Mouse (Mus musculus) cerebral cortex, adult 2 months (tissue): ENCODE measurements around the gene Tpcn2.

ENCODE experiments used
- WGBS: fragments of 180-500 bp; shearing (Covaris S2); methylation state at CpG from one replicate; pipeline ENCODE4 v1.1.7; 2018; 5-methylcytosine and 5-hydroxymethylcytosine counted together

Gene Tpcn2

GRCm38 (mm10) chr7:145198223-145198714, 85.5 kb downstream of the Tpcn2 start:
- 23% methylated on average over 4 of the region's 4 CpGs for WGBS

- WGBS = 46% methylated on average over 3 of the region's 3 CpGs
These were observed 86.1 kb downstream of the Tpcn2 start for GRCm38 (mm10) chr7:145197711-145198110.

GRCm38 (mm10) chr7:145197042-145197441, 86.8 kb downstream of the Tpcn2 start:
- WGBS = 50% methylated on average over 3 of the region's 3 CpGs

GRCm38 (mm10) chr7:145196340-145196739, 87.5 kb downstream of the Tpcn2 start:
- WGBS = 71% methylated on average over 6 of the region's 6 CpGs

GRCm38 (mm10) chr7:145195186-145195927, 88.5 kb downstream of the Tpcn2 start:
- WGBS = 47% methylated on average over 5 of the region's 5 CpGs

GRCm38 (mm10) chr7:145194455-145195161, 89.2 kb downstream of the Tpcn2 start:
- WGBS = 55% methylated on average over 3 of the region's 3 CpGs

- WGBS = 82% methylated on average over 6 of the region's 6 CpGs
These were observed 91.0 kb downstream of the Tpcn2 start for GRCm38 (mm10) chr7:145192836-145193235.

GRCm38 (mm10) chr7:145189342-145189741, 94.5 kb downstream of the Tpcn2 start:
- WGBS = 87% methylated on average over 8 of the region's 8 CpGs

GRCm38 (mm10) chr7:145187802-145188201, 96.0 kb downstream of the Tpcn2 start:
- WGBS = 68% methylated on average over 3 of the region's 3 CpGs

GRCm38 (mm10) chr7:145182388-145182787, 101.4 kb downstream of the Tpcn2 start:
- WGBS = 64% methylated on average over 4 of the region's 4 CpGs

- 61% methylated on average over 11 of the region's 11 CpGs for WGBS
These were observed 102.3 kb downstream of the Tpcn2 start for GRCm38 (mm10) chr7:145181376-145182034.

GRCm38 (mm10) chr7:145179691-145180091, 104.1 kb downstream of the Tpcn2 start:
- WGBS = 77% methylated on average over 5 of the region's 5 CpGs

GRCm38 (mm10) chr7:145176750-145177589, 106.8 kb downstream of the Tpcn2 start:
- WGBS = 67% methylated on average over 15 of the region's 15 CpGs

- 72% methylated on average over 15 of the region's 15 CpGs for WGBS
These were observed 110.2 kb downstream of the Tpcn2 start for GRCm38 (mm10) chr7:145173563-145173962.

- 40% methylated on average over 12 of the region's 12 CpGs for WGBS
These were observed 110.7 kb downstream of the Tpcn2 start for GRCm38 (mm10) chr7:145173116-145173515.

GRCm38 (mm10) chr7:145169703-145170102, 114.1 kb downstream of the Tpcn2 start:
- 39% methylated on average over 3 of the region's 3 CpGs for WGBS

GRCm38 (mm10) chr7:145159283-145160240, 124.2 kb downstream of the Tpcn2 start:
- WGBS = 74% methylated on average over 13 of the region's 13 CpGs

- 67% methylated on average over 4 of the region's 4 CpGs for WGBS
These were observed 128.1 kb downstream of the Tpcn2 start for GRCm38 (mm10) chr7:145155666-145156065.

- WGBS = 79% methylated on average over 1 of the region's 1 CpGs
These were observed 129.7 kb downstream of the Tpcn2 start for GRCm38 (mm10) chr7:145154066-145154465.

GRCm38 (mm10) chr7:145151845-145152244, 132.0 kb downstream of the Tpcn2 start:
- WGBS = 89% methylated on average over 3 of the region's 3 CpGs
